Mouse (Mus musculus) liver, embryonic 11.5 days (tissue): ENCODE measurements around the gene Rps24. TPM values are rescaled to one million over a fixed set of nuclear protein-coding genes. Genes with fewer than 3 reads are reported as not detected.
"Not testable (repeated sequence)": the region's sequence is repeated elsewhere in the genome, so short reads cannot be mapped to it uniquely, and the experiment has no call there.

ENCODE experiments used
- ATAC-seq: fragments of 200-750 bp; cut with Nextera tagmentation; replicated peaks from 2 replicates; pipeline ENCODE4 v1.8.0; 2017; ENCODE audit warnings: moderate number of reproducible peaks, mild to moderate bottlenecking, moderate TSS enrichment, moderate library complexity; ENCODE audit not compliant: low FRiP score
- DNase-seq: peaks from one replicate; pipeline ENCODE4 v3.0.0-alpha.2; 2017; ENCODE audit warnings: low spot score
- H3K27ac ChIP-seq: fragments of 300-500 bp; sonication (generic); 2 replicates; pipeline ENCODE4 v1.5.1; 2014; ENCODE audit warnings: mild to moderate bottlenecking, low read depth, low read length, control low read depth
- H3K27me3 ChIP-seq: fragments of 300-500 bp; sonication (generic); replicated peaks from 2 replicates; pipeline ENCODE4 v1.6.1; 2014; ENCODE audit warnings: low read length, mixed read lengths; ENCODE audit not compliant: control insufficient read depth, insufficient read depth
- H3K36me3 ChIP-seq: fragments of 300-500 bp; sonication (generic); 2 replicates; pipeline ENCODE4 v1.6.1; 2014; ENCODE audit warnings: mild to moderate bottlenecking, low read length, moderate library complexity, mixed read lengths; ENCODE audit not compliant: control insufficient read depth, insufficient read depth
- H3K4me1 ChIP-seq: fragments of 300-500 bp; sonication (generic); replicated peaks from 2 replicates; pipeline ENCODE4 v1.6.1; 2014; ENCODE audit warnings: low read length, mixed read lengths; ENCODE audit not compliant: control insufficient read depth, insufficient read depth
- H3K4me2 ChIP-seq: fragments of 300-500 bp; sonication (generic); 2 replicates; pipeline ENCODE4 v1.6.1; 2014; ENCODE audit warnings: mild to moderate bottlenecking, control low read depth, moderate library complexity
- H3K4me3 ChIP-seq: fragments of 300-500 bp; sonication (generic); 2 replicates; pipeline ENCODE4 v1.5.1; 2014; ENCODE audit warnings: low read depth, low read length, control low read depth
- H3K9ac ChIP-seq: fragments of 300-500 bp; sonication (generic); 2 replicates; pipeline ENCODE4 v1.6.1; 2014; ENCODE audit warnings: low read depth, low read length, control low read depth
- H3K9me3 ChIP-seq: fragments of 300-500 bp; sonication (generic); 2 replicates; pipeline ENCODE4 v1.6.1; 2016; ENCODE audit warnings: low read length, inconsistent platforms, mixed read lengths; ENCODE audit not compliant: control insufficient read depth
- WGBS: fragments of 180-500 bp; shearing (Covaris S2); extraction: QIAGEN DNeasy Blood & Tissue Kit; methylation state at CpG from one replicate; pipeline ENCODE4 v1.1.7; 2014; 5-methylcytosine and 5-hydroxymethylcytosine counted together
- polyA plus RNA-seq: library from polyadenylated mRNA; unstranded; fragments of >200 nt; fragmentation: Nextera tagmentation; extraction: Ambion mirVana; gene quantifications from 2 replicates; pipeline ENCODE4 v1.2.1, GENCODE M21; 2014

Rps24 gene
- polyA plus RNA-seq = 1,414 and 1,515 TPM in 2 replicates

DNA sequence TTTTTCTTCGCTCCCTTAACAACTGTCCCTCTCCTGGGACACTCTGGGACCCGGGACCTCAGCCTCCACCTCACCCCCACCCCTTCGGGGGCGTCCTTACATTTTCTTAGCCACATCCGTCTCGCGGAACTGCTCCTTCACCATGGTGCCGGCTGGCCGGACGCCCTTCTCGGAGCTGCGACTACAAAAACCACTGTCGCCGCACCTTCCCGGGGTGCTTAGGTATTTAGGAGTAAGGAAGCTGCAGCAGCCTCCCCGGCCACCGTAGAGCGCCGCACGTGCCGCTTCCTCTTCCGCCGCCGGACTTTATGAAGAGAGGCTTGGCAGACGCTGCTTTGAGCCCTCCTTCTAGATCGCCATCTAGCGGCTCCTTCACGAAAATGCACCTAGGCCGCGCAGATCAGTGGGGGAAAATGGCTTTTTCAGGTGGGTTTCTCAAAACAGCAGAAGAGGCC is at the start of gene Rps24, which contains the start of gene Polr3a:
TSS of gene Rps24 (plus strand) at position 353 of the 455 bp plus-strand sequence.
TSS of gene Polr3a (minus strand) at position 286 of the 455 bp plus-strand sequence.
- under 1% methylated on average over 30 of the region's 30 CpGs for WGBS
- peaks cover 6% of the 10 kb centered on the region for H3K4me1 ChIP-seq
- DNase-seq = peak; percentile 92
- no peaks in the 10 kb centered on the region for H3K27me3 ChIP-seq
- peak within 1 kb of the TSS; percentile 2; the same call in 1 of the 2 replicates for H3K27ac ChIP-seq
- H3K4me2 ChIP-seq = peak within 1 kb of the TSS; percentile 73
- peaks cover 17% of the 10 kb centered on the region; the same call in 1 of the 2 replicates for H3K36me3 ChIP-seq
- ATAC-seq = peak; percentile 62
- H3K9me3 ChIP-seq = no peaks in the 10 kb centered on the region
- H3K9ac ChIP-seq = peak within 1 kb of the TSS; percentile 92
- peak within 1 kb of the TSS; percentile 86 for H3K4me3 ChIP-seq

GRCm38 (mm10) chr14:24443529-24443928 is 43.4 kb upstream of the Rps24 start:
- H3K36me3 ChIP-seq = peaks cover 11% of the 10 kb centered on the region; the same call in 1 of the 2 replicates
- H3K4me1 ChIP-seq, H3K27me3 ChIP-seq, H3K9me3 ChIP-seq, DNase-seq, H3K27ac ChIP-seq, H3K4me2 ChIP-seq, H3K4me3 ChIP-seq, H3K9ac ChIP-seq, ATAC-seq: not testable (repeated sequence)
- 44% methylated on average over 4 of the region's 4 CpGs for WGBS

- peaks cover 40% of the 10 kb centered on the region for H3K36me3 ChIP-seq
Measured at GRCm38 (mm10) chr14:24458191-24458590, 28.7 kb upstream of the Rps24 start.

DNA sequence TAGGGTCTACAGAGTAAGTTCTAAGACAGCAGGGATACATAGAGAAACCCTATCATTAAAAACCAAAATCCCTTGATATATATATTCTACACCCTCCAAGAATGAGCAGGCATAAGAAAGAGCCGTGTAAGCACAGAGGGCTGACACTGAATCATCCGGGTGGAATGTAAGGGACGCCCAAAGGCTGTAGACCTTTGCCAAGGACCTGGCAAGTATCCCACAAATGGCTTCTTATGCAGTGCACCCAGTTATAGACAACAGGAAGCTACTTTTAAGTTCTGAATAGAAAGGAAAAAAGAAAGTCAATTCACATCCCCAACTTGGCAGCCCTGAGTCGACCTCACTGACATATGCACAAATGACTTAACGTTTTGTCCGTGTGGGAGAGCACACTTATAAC is 18.1 kb upstream of the Rps24 start:
- 91% methylated on average over 6 of the region's 6 CpGs for WGBS
- H3K4me2 ChIP-seq = no peak overlapping the region
- no peaks in the 10 kb centered on the region for H3K9me3 ChIP-seq
- DNase-seq = no peak
- H3K27me3 ChIP-seq = no peaks in the 10 kb centered on the region
- H3K4me3 ChIP-seq = no peak overlapping the region
- H3K36me3 ChIP-seq = peaks cover 44% of the 10 kb centered on the region
- H3K9ac ChIP-seq = no peak overlapping the region
- ATAC-seq = no peak
- no peak overlapping the region for H3K27ac ChIP-seq
- no peaks in the 10 kb centered on the region for H3K4me1 ChIP-seq

More at GRCm38 (mm10) chr14:24458191-24458590, 28.7 kb upstream of the Rps24 start:
- H3K27me3 ChIP-seq = no peaks in the 10 kb centered on the region
- DNase-seq (no peak), ATAC-seq (no peak)
- H3K4me2 ChIP-seq = no peak overlapping the region
- H3K9me3 ChIP-seq = no peaks in the 10 kb centered on the region
- no peak overlapping the region for H3K9ac ChIP-seq
- no peak overlapping the region for H3K27ac ChIP-seq
- H3K4me1 ChIP-seq = no peaks in the 10 kb centered on the region
- no peak overlapping the region for H3K4me3 ChIP-seq
- 73% methylated on average over 3 of the region's 3 CpGs for WGBS

- Histone ChIP-seq H3K27me3 (no peaks in the 10 kb centered on the region), H3K36me3 (peaks cover 21% of the 10 kb centered on the region; the same call in 1 of the 2 replicates), H3K27ac (peak overlapping the region; percentile 2; the same call in 1 of the 2 replicates), H3K9me3 (no peaks in the 10 kb centered on the region), H3K4me3 (peak overlapping the region; percentile 86), H3K9ac (peak overlapping the region; percentile 92), H3K4me1 (peaks cover 6% of the 10 kb centered on the region), H3K4me2 (peak overlapping the region; percentile 73)
- no peak for DNase-seq
- WGBS = 4% methylated on average over 13 of the region's 13 CpGs
- ATAC-seq = no peak; the same call in 1 of the 2 replicates
Measured at GRCm38 (mm10) chr14:24486241-24486767, 621 bp upstream of the Rps24 start.

DNA sequence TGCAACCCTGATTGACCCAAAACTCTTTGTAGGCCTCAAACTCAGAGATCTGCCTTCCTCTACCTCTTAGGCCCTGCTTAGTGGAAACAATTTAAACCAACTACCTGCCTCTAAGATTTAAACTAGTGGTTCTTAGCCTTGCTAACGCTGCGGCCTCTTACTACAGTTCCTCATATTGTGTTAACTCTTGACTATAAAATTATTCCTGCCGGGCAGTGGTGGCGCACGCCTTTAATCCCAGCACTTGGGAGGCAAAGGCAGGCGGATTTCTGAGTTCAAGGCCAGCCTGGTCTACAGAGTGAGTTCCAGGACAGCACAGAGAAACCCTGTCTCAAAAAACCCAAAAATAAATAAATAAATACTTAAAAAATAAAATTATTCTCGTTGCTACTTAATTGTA is 2.8 kb downstream of the Rps24 start:
- H3K4me1 ChIP-seq = peaks cover 30% of the 10 kb centered on the region
- not testable (repeated sequence) for ATAC-seq, DNase-seq, H3K9me3 ChIP-seq, H3K4me3 ChIP-seq, H3K27me3 ChIP-seq, H3K4me2 ChIP-seq, H3K9ac ChIP-seq, H3K27ac ChIP-seq
- 87% methylated on average over 7 of the region's 7 CpGs for WGBS
- peaks cover 28% of the 10 kb centered on the region for H3K36me3 ChIP-seq

GRCm38 (mm10) chr14:24490468-24491265 is 3.7 kb downstream of the Rps24 start:
- Histone ChIP-seq H3K4me3 (peak overlapping the region; percentile 87), H3K4me1 (peaks cover 30% of the 10 kb centered on the region), H3K36me3 (peaks cover 32% of the 10 kb centered on the region), H3K9ac (peak overlapping the region; percentile 98), H3K27me3 (no peaks in the 10 kb centered on the region), H3K9me3 (no peaks in the 10 kb centered on the region), H3K4me2 (peak overlapping the region; percentile 81), H3K27ac (peak overlapping the region; percentile 73)
- DNase-seq (peak; percentile 95), ATAC-seq (peak; percentile 88)
- under 1% methylated on average over 64 of the region's 64 CpGs for WGBS

DNA sequence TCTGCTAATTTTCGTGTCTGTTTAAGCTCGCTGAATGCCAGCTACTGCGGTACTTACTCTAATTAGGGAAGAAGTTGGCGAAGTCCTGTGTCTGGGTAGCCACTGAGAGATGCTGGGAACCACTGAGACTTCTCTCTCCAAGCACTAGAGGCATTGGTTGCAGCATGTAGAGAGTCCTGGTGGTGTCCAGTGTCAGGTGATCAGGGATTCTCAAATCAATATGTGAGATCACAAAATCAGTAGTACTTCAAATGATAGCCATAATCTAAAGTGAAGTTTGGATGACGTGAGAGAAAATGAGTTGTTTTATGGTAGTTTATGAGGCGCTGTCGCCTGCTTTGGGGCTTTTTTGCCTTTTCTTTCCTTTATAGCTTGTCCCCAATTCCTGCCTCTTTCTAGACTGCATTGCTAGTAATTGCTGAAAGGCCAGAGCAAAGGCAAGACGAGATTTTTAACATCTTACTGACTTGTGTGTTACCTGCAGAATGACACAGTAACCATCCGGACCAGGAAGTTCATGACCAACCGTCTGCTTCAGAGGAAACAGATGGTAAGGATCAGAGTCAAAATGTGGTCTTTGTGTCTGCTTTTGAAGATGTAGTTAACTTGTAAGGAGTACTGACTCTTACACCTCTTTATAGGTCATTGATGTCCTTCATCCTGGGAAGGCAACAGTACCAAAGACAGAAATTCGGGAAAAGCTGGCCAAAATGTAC is 4.5 kb downstream of the Rps24 start:
- peak overlapping the region; percentile 98 for H3K9ac ChIP-seq
- peaks cover 40% of the 10 kb centered on the region for H3K36me3 ChIP-seq
- peaks cover 26% of the 10 kb centered on the region for H3K4me1 ChIP-seq
- H3K4me2 ChIP-seq = peak overlapping the region; percentile 81
- ATAC-seq (no peak), DNase-seq (no peak)
- WGBS = 1% methylated on average over 11 of the region's 11 CpGs
- no peaks in the 10 kb centered on the region for H3K27me3 ChIP-seq
- H3K27ac ChIP-seq = peak overlapping the region; percentile 73
- no peaks in the 10 kb centered on the region for H3K9me3 ChIP-seq
- peak overlapping the region; percentile 87 for H3K4me3 ChIP-seq
